In the genomic region with DNA sequence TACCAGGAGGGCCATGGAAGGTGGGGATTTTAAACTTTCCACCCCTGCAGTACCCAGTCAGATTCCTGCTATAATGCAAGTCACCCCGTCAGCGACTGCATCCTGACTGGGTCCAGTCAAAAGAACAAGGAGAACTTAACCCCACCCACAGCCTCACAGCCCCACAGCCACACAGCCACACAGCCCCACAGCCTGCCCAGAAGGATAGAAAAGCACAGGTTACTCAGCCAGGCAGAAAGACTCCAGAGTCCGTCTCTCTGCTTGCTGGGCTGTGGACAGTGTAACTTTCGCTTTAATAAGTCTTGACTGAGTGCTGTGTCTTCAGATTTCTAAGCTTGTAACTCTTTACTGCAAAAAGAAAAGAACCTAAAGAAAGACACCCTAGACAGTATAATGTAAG, we compare ENCODE assay signal across 20 mouse cellular contexts. TPM values are rescaled to one million over a fixed set of nuclear protein-coding genes. Genes with fewer than 3 reads are reported as not detected.
DNase-seq lines count a peak whose midpoint lies in the region; ATAC-seq and TF ChIP-seq lines count a peak whose summit lies in the region.
"Had no signal": no experiment of that assay in that cellular context is flagged by ENCODE, and none has a peak within 500 bp of the region (broad histone marks: within the 10 kb centered on the region; RNA-seq: fewer than 3 reads in every experiment).

No protein-coding gene starts in this region.

- no peaks in the 10 kb centered on the region for H3K36me3 ChIP-seq in kidney, adult 2 months (ENCODE audit: control insufficient read depth, insufficient read depth, low read length)
- no peaks in the 10 kb centered on the region for H3K36me3 ChIP-seq in kidney, embryonic 14.5 days (ENCODE audit: control insufficient read depth, insufficient read depth, low read length)
- no peaks in the 10 kb centered on the region for H3K36me3 ChIP-seq in kidney, embryonic 15.5 days
- H3K36me3 ChIP-seq: embryonic facial prominence, embryonic 15.5 days; forebrain, embryonic 12.5 days; heart, embryonic 13.5 days; hindbrain, embryonic 12.5 days had no signal

- no peak for TF ChIP-seq CTCF in kidney, adult 2 months (conservative IDR thresholded peaks at IDR 0.05; ENCODE audit: insufficient read depth, insufficient read length, low read depth, low read length)

- peak overlapping the region; percentile 19; the same call in 1 of the 2 replicates for H3K27ac ChIP-seq in kidney, adult 2 months (ENCODE audit: insufficient read depth, low read depth, low read length)
- no peak overlapping the region for H3K27ac ChIP-seq in kidney, embryonic 14.5 days (ENCODE audit: low read depth, low read length)
- H3K27ac ChIP-seq in kidney, embryonic 15.5 days = no peak overlapping the region
- H3K27ac ChIP-seq: embryonic facial prominence, embryonic 15.5 days; forebrain, embryonic 12.5 days; heart, embryonic 13.5 days; hindbrain, embryonic 12.5 days had no signal

- H3K9ac ChIP-seq in kidney, embryonic 14.5 days (ENCODE audit: low read depth, low read length) = no peak overlapping the region
- H3K9ac ChIP-seq in kidney, embryonic 15.5 days = no peak overlapping the region
- H3K9ac ChIP-seq: embryonic facial prominence, embryonic 15.5 days; forebrain, embryonic 12.5 days; heart, embryonic 13.5 days; hindbrain, embryonic 12.5 days had no signal

- no peak overlapping the region for H3K4me3 ChIP-seq in kidney, adult 2 months (ENCODE audit: insufficient read depth, low read depth, low read length)
- H3K4me3 ChIP-seq in kidney, embryonic 14.5 days (ENCODE audit: low read length) = no peak overlapping the region
- no peak overlapping the region for H3K4me3 ChIP-seq in kidney, embryonic 15.5 days (replicated peaks)
- H3K4me3 ChIP-seq: embryonic facial prominence, embryonic 15.5 days; forebrain, embryonic 12.5 days; heart, embryonic 13.5 days; hindbrain, embryonic 12.5 days had no signal

- DNase-seq in kidney, adult 2 months = peak; percentile 43
- DNase-seq in kidney, postnatal 14 days = peak; percentile 42
- no peak for DNase-seq in cerebellum, adult 11 months
- DNase-seq: adrenal gland, adult 2 months; adrenal gland, postnatal 25 days; cerebellum, adult 2 months; cerebellum, postnatal 10 days; embryo, embryonic 11 days; gastrocnemius, postnatal 14 days had no signal

- TF ChIP-seq POLR2A in kidney, adult 2 months (IDR thresholded peaks at IDR 0.05; ENCODE audit: low read depth, low read length) = no peak

- WGBS in kidney, adult 2 months = 38% methylated on average over 4 of the region's 4 CpGs
- WGBS in kidney, embryonic 14.5 days = 54% methylated on average over 4 of the region's 4 CpGs
- WGBS in kidney, embryonic 15.5 days = 46% methylated on average over 4 of the region's 4 CpGs

- H3K9me3 ChIP-seq in kidney, embryonic 14.5 days (ENCODE audit: control insufficient read depth, low read length) = no peaks in the 10 kb centered on the region
- no peaks in the 10 kb centered on the region for H3K9me3 ChIP-seq in kidney, embryonic 15.5 days (replicated peaks)
- H3K9me3 ChIP-seq: embryonic facial prominence, embryonic 15.5 days; forebrain, embryonic 12.5 days; heart, embryonic 13.5 days; hindbrain, embryonic 12.5 days had no signal

- H3K4me2 ChIP-seq in kidney, embryonic 14.5 days (replicated peaks; ENCODE audit: low read depth, low read length) = no peak overlapping the region
- H3K4me2 ChIP-seq in kidney, embryonic 15.5 days = no peak overlapping the region
- H3K4me2 ChIP-seq: embryonic facial prominence, embryonic 15.5 days; forebrain, embryonic 12.5 days; heart, embryonic 13.5 days; hindbrain, embryonic 12.5 days had no signal

- peaks cover 5% of the 10 kb centered on the region; the same call in 1 of the 2 replicates for H3K4me1 ChIP-seq in kidney, adult 2 months (ENCODE audit: control insufficient read depth, insufficient read depth, low read length)
- 0 out of 2 replicates have a peak, but pooled peaks cover 3% of the 10 kb centered on the region for H3K4me1 ChIP-seq in kidney, embryonic 14.5 days (ENCODE audit: control insufficient read depth, insufficient read depth, low read length)
- H3K4me1 ChIP-seq in kidney, embryonic 15.5 days = peaks cover 14% of the 10 kb centered on the region
- H3K4me1 ChIP-seq: forebrain, embryonic 12.5 days; hindbrain, embryonic 12.5 days had no signal

- ATAC-seq in kidney, embryonic 14.5 days (ENCODE audit: low FRiP score, low TSS enrichment) = no peak
- peak; percentile 62; the same call in 1 of the 2 replicates for ATAC-seq in kidney, embryonic 15.5 days (replicated peaks; ENCODE audit: low FRiP score)
- no peak for ATAC-seq in erythroid progenitor cell, adult 5-6 weeks (replicated peaks; ENCODE audit: low FRiP score, poor library complexity, severe bottlenecking)
- ATAC-seq in frontal cortex, adult (ENCODE audit: low TSS enrichment) = no peak
- ATAC-seq: forebrain, embryonic 16.5 days; hindbrain, embryonic 16.5 days had no signal

- H3K27me3 ChIP-seq in kidney, adult 2 months (replicated peaks; ENCODE audit: control insufficient read depth, insufficient read depth, low read length) = no peaks in the 10 kb centered on the region
- no peaks in the 10 kb centered on the region for H3K27me3 ChIP-seq in kidney, embryonic 14.5 days (ENCODE audit: control insufficient read depth, insufficient read depth, low read length)
- H3K27me3 ChIP-seq in kidney, embryonic 15.5 days = no peaks in the 10 kb centered on the region
- H3K27me3 ChIP-seq: CH12.LX; embryonic facial prominence, embryonic 15.5 days; forebrain, embryonic 12.5 days; heart, embryonic 13.5 days; hindbrain, embryonic 12.5 days had no signal

RNA-seq across cellular contexts. Expression of a gene that starts 53.2 kb away (rescaled TPM):
- polyA plus RNA-seq in kidney, adult 2 months (2012; rRNA removed) = 27.7 and 29.4 TPM in 2 replicates
- polyA plus RNA-seq in kidney, embryonic 14.5 days (2014; fragmentation: Nextera tagmentation; extraction: Ambion mirVana) = 6.4 and 8.4 TPM in 2 replicates
- 10.0 and 10.4 TPM in 2 replicates for polyA plus RNA-seq in kidney, embryonic 15.5 days (2015; fragmentation: Nextera tagmentation; extraction: Ambion mirVana)
- total RNA-seq in erythroid progenitor cell, adult 5-6 weeks (2015; ENCODE audit: low replicate concordance) = 66.3 and 77.1 TPM in 2 replicates
- total RNA-seq in erythroid progenitor cell, adult 5-6 weeks (2017; ENCODE audit: low replicate concordance) = 81.5 and 109 TPM in 2 replicates
